Mouse (Mus musculus): ENCODE data around the gene Hs2st1. TPM values are rescaled to one million over a fixed set of nuclear protein-coding genes. Genes with fewer than 3 reads are reported as not detected.
"Not testable (repeated sequence)": the region's sequence is repeated elsewhere in the genome, so short reads cannot be mapped to it uniquely, and the experiment has no call there.

Gene Hs2st1
- polyA plus RNA-seq, 1 experiment: 1.5 TPM

- Histone ChIP-seq H3K4me3 (replicated peaks) (no peak overlapping the region), H3K9me3 (peaks cover 4% of the 10 kb centered on the region; the same call in 1 of the 2 replicates), H3K4me1 (peaks cover 82% of the 10 kb centered on the region), H3K36me3 (replicated peaks; ENCODE audit: low read length) (peaks cover 15% of the 10 kb centered on the region), H3K27me3 (replicated peaks) (no peaks in the 10 kb centered on the region)
- no peak for TF ChIP-seq FLI1 (IDR thresholded peaks at IDR 0.05; ENCODE audit: low read length)
- no peak for TF ChIP-seq GATA1 (IDR thresholded peaks at IDR 0.05; ENCODE audit: borderline replicate concordance, low read length)
These were observed 38.1 kb upstream of the Hs2st1 start for GRCm38 (mm10) chr3:144608090-144608489.

GRCm38 (mm10) chr3:144606449-144606848, 36.5 kb upstream of the Hs2st1 start:
- H3K4me1 ChIP-seq: peaks cover 89% of the 10 kb centered on the region
- TF ChIP-seq FLI1 (IDR thresholded peaks at IDR 0.05; ENCODE audit: low read length): no peak
- no peak for TF ChIP-seq GATA1 (IDR thresholded peaks at IDR 0.05; ENCODE audit: borderline replicate concordance, low read length)
- H3K27me3 ChIP-seq (replicated peaks): no peaks in the 10 kb centered on the region
- peaks cover 29% of the 10 kb centered on the region for H3K36me3 ChIP-seq (replicated peaks; ENCODE audit: low read length)
- no peak overlapping the region for H3K4me3 ChIP-seq (replicated peaks)
- H3K9me3 ChIP-seq: peaks cover 10% of the 10 kb centered on the region

GRCm38 (mm10) chr3:144605811-144606210, 35.8 kb upstream of the Hs2st1 start:
- H3K27me3 ChIP-seq (replicated peaks); H3K4me3 ChIP-seq (replicated peaks): not testable (repeated sequence)
- peaks cover 36% of the 10 kb centered on the region for H3K36me3 ChIP-seq (replicated peaks; ENCODE audit: low read length)
- H3K4me1 ChIP-seq: peaks cover 89% of the 10 kb centered on the region
- peaks cover 10% of the 10 kb centered on the region for H3K9me3 ChIP-seq

- H3K27me3 ChIP-seq (replicated peaks): no peaks in the 10 kb centered on the region
These were observed 34.2 kb upstream of the Hs2st1 start for GRCm38 (mm10) chr3:144604205-144604604.

DNA sequence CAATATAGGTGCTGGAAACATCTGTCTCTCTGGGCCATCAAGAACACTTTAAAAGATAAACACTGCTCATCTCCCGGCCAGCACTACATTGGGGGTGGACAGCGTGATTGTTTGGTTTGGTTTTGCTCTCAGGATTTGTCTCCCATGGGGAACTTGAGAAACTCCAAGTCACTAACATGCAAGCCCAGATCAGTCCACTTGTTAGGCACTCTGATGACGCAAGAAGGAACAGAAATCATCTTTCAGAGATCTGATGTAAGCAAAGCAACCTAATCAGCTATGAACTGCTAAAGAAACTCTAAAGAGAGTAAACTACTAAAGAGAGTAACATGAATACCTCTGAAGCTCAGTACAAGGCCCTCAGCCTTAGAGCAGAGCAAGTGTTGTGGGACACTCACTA, 33.6 kb upstream of the Hs2st1 start:
- Histone ChIP-seq H3K9me3 (peaks cover 6% of the 10 kb centered on the region; the same call in 1 of the 2 replicates), H3K4me1 (peaks cover 80% of the 10 kb centered on the region), H3K36me3 (replicated peaks; ENCODE audit: low read length) (peaks cover 47% of the 10 kb centered on the region), H3K4me3 (replicated peaks) (no peak overlapping the region), H3K27me3 (replicated peaks) (no peaks in the 10 kb centered on the region)
- no peak for TF ChIP-seq GATA1 (IDR thresholded peaks at IDR 0.05; ENCODE audit: borderline replicate concordance, low read length)
- no peak for TF ChIP-seq FLI1 (IDR thresholded peaks at IDR 0.05; ENCODE audit: low read length)

More at GRCm38 (mm10) chr3:144604205-144604604, 34.2 kb upstream of the Hs2st1 start:
- H3K36me3 ChIP-seq (replicated peaks; ENCODE audit: low read length): peaks cover 45% of the 10 kb centered on the region
- TF ChIP-seq FLI1 (IDR thresholded peaks at IDR 0.05; ENCODE audit: low read length): no peak
- TF ChIP-seq GATA1 (IDR thresholded peaks at IDR 0.05; ENCODE audit: borderline replicate concordance, low read length): no peak
- no peak overlapping the region for H3K4me3 ChIP-seq (replicated peaks)
- H3K4me1 ChIP-seq: peaks cover 77% of the 10 kb centered on the region
- H3K9me3 ChIP-seq: peaks cover 9% of the 10 kb centered on the region

DNA sequence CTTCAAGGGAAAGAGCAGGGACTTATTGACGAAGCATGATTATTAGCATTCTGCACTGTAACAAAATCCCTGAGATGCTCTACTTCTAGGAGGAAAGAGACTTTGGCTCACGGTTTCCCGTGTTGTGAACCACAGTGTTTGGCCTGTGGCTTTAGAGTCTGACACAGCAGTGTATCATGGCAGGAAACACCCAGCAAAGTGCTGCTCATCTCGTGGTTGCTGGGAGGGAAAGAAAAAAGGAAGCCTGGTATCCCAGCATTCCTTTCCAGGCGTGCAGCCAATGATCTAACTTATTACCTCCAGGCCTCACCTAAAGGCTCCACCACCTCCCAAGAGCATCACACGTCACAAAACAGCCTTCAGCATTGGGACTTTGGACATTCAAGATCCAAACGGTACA, 32.8 kb upstream of the Hs2st1 start:
- H3K27me3 ChIP-seq (replicated peaks): no peaks in the 10 kb centered on the region
- peaks cover 54% of the 10 kb centered on the region for H3K36me3 ChIP-seq (replicated peaks; ENCODE audit: low read length)
- TF ChIP-seq GATA1 (IDR thresholded peaks at IDR 0.05; ENCODE audit: borderline replicate concordance, low read length) (no peak), FLI1 (IDR thresholded peaks at IDR 0.05; ENCODE audit: low read length) (no peak)
- peaks cover 6% of the 10 kb centered on the region; the same call in 1 of the 2 replicates for H3K9me3 ChIP-seq
- peaks cover 73% of the 10 kb centered on the region for H3K4me1 ChIP-seq
- H3K4me3 ChIP-seq (replicated peaks): no peak overlapping the region

DNA sequence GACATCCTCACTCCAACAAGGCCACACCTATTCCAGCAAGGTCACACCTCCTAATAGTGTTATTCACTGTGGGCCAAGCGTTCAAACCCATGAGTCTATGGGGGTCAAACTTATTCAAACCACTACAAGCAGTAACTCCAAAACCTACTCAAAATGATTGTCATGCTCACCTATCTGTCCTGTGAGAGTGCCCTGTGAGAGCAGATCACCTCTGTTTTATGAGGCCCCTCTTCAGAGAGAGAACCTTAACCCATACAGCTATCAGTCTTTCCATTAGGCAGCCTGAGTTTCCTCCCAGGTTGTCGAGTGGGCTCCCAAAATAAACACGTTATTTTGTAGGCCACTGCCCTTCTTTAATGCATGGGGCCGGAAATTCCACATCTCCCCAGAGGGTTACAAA, 32.4 kb upstream of the Hs2st1 start:
- peaks cover 58% of the 10 kb centered on the region for H3K36me3 ChIP-seq (replicated peaks; ENCODE audit: low read length)
- TF ChIP-seq GATA1 (IDR thresholded peaks at IDR 0.05; ENCODE audit: borderline replicate concordance, low read length) (no peak), FLI1 (IDR thresholded peaks at IDR 0.05; ENCODE audit: low read length) (no peak)
- H3K4me1 ChIP-seq: peaks cover 69% of the 10 kb centered on the region

DNA sequence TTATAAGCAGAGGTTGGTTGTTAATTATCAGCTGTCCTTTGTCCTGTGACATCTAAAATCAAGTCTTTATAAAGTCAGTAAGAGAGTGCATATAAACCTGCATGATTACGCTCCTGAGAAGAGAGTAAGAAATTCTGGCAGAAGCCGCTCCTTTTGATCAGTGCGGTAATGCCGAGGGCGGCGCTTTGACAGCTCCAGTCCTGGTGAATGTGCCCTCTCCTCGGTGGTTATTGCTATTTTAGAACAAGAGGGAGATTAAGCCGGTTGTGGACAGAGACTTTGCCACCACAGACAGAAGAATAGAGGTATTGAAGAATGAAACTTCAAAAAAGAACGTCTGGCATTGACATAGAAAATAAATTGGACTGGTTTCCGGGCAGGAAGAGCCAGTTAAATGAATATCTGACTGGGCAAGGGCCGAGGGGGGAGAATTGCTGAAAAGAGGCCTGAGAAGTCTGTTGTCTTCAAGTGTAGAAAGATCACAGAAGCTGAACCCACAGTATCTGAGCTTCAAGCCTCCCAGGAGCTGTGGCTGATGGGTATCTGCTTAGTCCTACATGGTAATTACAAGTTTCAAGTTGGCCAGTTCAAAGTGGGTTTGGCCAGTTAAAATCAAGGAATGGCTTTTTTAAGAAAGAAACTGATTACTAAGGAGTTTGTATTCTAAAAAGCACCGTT, 27.9 kb upstream of the Hs2st1 start:
- Histone ChIP-seq H3K9me3 (peaks cover 6% of the 10 kb centered on the region; the same call in 1 of the 2 replicates), H3K4me3 (replicated peaks) (no peak overlapping the region), H3K27me3 (replicated peaks) (no peaks in the 10 kb centered on the region), H3K4me1 (peaks cover 30% of the 10 kb centered on the region), H3K36me3 (replicated peaks; ENCODE audit: low read length) (peaks cover 90% of the 10 kb centered on the region)
- no peak for TF ChIP-seq FLI1 (IDR thresholded peaks at IDR 0.05; ENCODE audit: low read length)
- TF ChIP-seq GATA1 (IDR thresholded peaks at IDR 0.05; ENCODE audit: borderline replicate concordance, low read length): no peak

More for the DNA sequence above, 32.4 kb upstream of the Hs2st1 start:
- no peak overlapping the region for H3K4me3 ChIP-seq (replicated peaks)
- H3K27me3 ChIP-seq (replicated peaks): no peaks in the 10 kb centered on the region
- peaks cover 6% of the 10 kb centered on the region; the same call in 1 of the 2 replicates for H3K9me3 ChIP-seq

DNA sequence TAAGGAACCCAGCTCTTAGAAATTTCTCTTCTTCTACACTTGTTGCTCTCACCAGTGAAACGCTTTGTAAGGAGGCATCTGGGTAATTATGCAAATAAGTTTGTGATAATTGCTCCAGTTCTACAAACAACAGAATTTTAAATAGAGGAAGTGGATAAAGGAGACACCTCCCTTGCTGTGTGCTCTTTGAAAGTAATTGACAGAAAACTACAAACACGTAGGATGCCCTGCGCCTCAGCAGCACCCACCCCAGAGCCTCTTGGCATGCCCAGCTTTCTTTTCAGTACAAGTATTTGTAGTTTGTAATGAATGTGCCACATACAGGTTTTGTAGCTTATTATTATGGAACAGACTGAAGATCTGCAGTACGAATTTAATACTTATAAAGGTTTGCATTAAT, 27.1 kb upstream of the Hs2st1 start:
- Histone ChIP-seq H3K4me1 (peaks cover 23% of the 10 kb centered on the region), H3K36me3 (replicated peaks; ENCODE audit: low read length) (peaks cover 87% of the 10 kb centered on the region)
- TF ChIP-seq FLI1 (IDR thresholded peaks at IDR 0.05; ENCODE audit: low read length): no peak
- no peak for TF ChIP-seq GATA1 (IDR thresholded peaks at IDR 0.05; ENCODE audit: borderline replicate concordance, low read length)

GRCm38 (mm10) chr3:144592992-144593785, 23.2 kb upstream of the Hs2st1 start:
- Histone ChIP-seq H3K4me3 (replicated peaks) (no peak overlapping the region), H3K4me1 (peaks cover 24% of the 10 kb centered on the region), H3K9me3 (0 out of 2 replicates have a peak, but pooled peaks cover 4% of the 10 kb centered on the region), H3K36me3 (replicated peaks; ENCODE audit: low read length) (peaks cover 91% of the 10 kb centered on the region), H3K27me3 (replicated peaks) (no peaks in the 10 kb centered on the region)
- TF ChIP-seq GATA1 (IDR thresholded peaks at IDR 0.05; ENCODE audit: borderline replicate concordance, low read length) (no peak), FLI1 (IDR thresholded peaks at IDR 0.05; ENCODE audit: low read length) (no peak)

More for the DNA sequence above, 27.1 kb upstream of the Hs2st1 start:
- no peaks in the 10 kb centered on the region for H3K9me3 ChIP-seq
- H3K27me3 ChIP-seq (replicated peaks): no peaks in the 10 kb centered on the region
- H3K4me3 ChIP-seq (replicated peaks): no peak overlapping the region
